Mouse (Mus musculus) CH12.LX (cell line): ENCODE results near the gene Olfr1121.

Source experiments
- POLR2A ChIP-seq: IDR thresholded peaks from 2 replicates; pipeline ENCODE4 v1.6.1; 2011; ENCODE audit warnings: low read depth, mild to moderate bottlenecking, improper control_type of control experiment, low read length
- TCF12 ChIP-seq: IDR thresholded peaks from 2 replicates; pipeline ENCODE4 v1.6.1; 2014; ENCODE audit warnings: low read depth, mild to moderate bottlenecking, inconsistent platforms, low read length, improper control_type of control experiment
- ZKSCAN1 ChIP-seq: IDR thresholded peaks from 2 replicates; pipeline ENCODE4 v1.6.1; 2012; ENCODE audit warnings: low read depth, inconsistent platforms, low read length, improper control_type of control experiment, borderline replicate concordance

- TF ChIP-seq ZKSCAN1 = no peak
- no peak for TF ChIP-seq POLR2A
- TF ChIP-seq TCF12 = no peak
These were observed 46.6 kb downstream of the Olfr1121 start, which contains the start of gene Olfr1123 for GRCm38 (mm10) chr2:87416335-87416734.
